Mouse (Mus musculus): Measurements from ENCODE around the gene Ppil6. TPM values are rescaled to one million over a fixed set of nuclear protein-coding genes. Genes with fewer than 3 reads are reported as not detected.
A peak's percentile ranks its signal among the peaks of the same experiment; 100 is the strongest.

The Ppil6 gene
- polyA plus RNA-seq, 1 experiment from 2014 or later = 1.8 TPM

GRCm38 (mm10) chr10:41472962-41473481, 17.2 kb upstream of the Ppil6 start:
- Histone ChIP-seq H3K27ac (replicated peaks in 1 of 2; ENCODE audit: control insufficient read depth in 1 of 2, insufficient read depth in 1 of 2, low read depth in 2 of 2, low read length in 2 of 2) (peak overlapping the region; percentile 66 to 95; a peak in 3 of 4 replicates), H3K4me3 (ENCODE audit: control insufficient read depth in 1 of 2, insufficient read depth in 1 of 2, low read depth in 1 of 2, low read length in 2 of 2) (no peak overlapping the region), H3K36me3 (ENCODE audit: control insufficient read depth, insufficient read depth, low read length) (peaks cover 3% of the 10 kb centered on the region; the same call in 1 of the 2 replicates), H3K27me3 (ENCODE audit: control insufficient read depth, insufficient read depth, low read length) (no peaks in the 10 kb centered on the region), H3K9ac (ENCODE audit: low read length) (no peak overlapping the region), H3K9me3 (ENCODE audit: control insufficient read depth, low read length) (no peaks in the 10 kb centered on the region), H3K4me2 (ENCODE audit: low read length) (no peak overlapping the region), H3K4me1 (ENCODE audit: control insufficient read depth in 2 of 2, insufficient read depth in 2 of 2, low read length in 2 of 2) (peaks cover 26 to 48% of the 10 kb centered on the region in 2 experiments)
- WGBS = 75% methylated on average over 5 of the region's 5 CpGs
- ATAC-seq (ENCODE audit: insufficient number of reproducible peaks, insufficient read depth, low FRiP score, low read depth) = no peak

- 20% methylated on average over 6 of the region's 6 CpGs for WGBS
- Histone ChIP-seq H3K27me3 (ENCODE audit: control insufficient read depth, insufficient read depth, low read length) (no peaks in the 10 kb centered on the region), H3K4me1 (ENCODE audit: control insufficient read depth in 2 of 2, insufficient read depth in 2 of 2, low read length in 2 of 2) (peaks cover 27 to 51% of the 10 kb centered on the region in 2 experiments), H3K4me2 (ENCODE audit: low read length) (no peak overlapping the region), H3K36me3 (ENCODE audit: control insufficient read depth, insufficient read depth, low read length) (peaks cover 10% of the 10 kb centered on the region), H3K4me3 (ENCODE audit: control insufficient read depth in 1 of 2, insufficient read depth in 1 of 2, low read depth in 1 of 2, low read length in 2 of 2) (no peak overlapping the region), H3K9me3 (ENCODE audit: control insufficient read depth, low read length) (no peaks in the 10 kb centered on the region), H3K9ac (ENCODE audit: low read length) (no peak overlapping the region), H3K27ac (replicated peaks in 1 of 2; ENCODE audit: control insufficient read depth in 1 of 2, insufficient read depth in 1 of 2, low read depth in 2 of 2, low read length in 2 of 2) (peak overlapping the region; percentile 84 to 95)
- peak; percentile 12; the same call in 1 of the 2 replicates for ATAC-seq (ENCODE audit: insufficient number of reproducible peaks, insufficient read depth, low FRiP score, low read depth)
Measured at GRCm38 (mm10) chr10:41473782-41474468, 16.3 kb upstream of the Ppil6 start.

GRCm38 (mm10) chr10:41474981-41475391, 15.3 kb upstream of the Ppil6 start:
- Histone ChIP-seq H3K4me2 (ENCODE audit: low read length) (peak overlapping the region; percentile 95), H3K27me3 (ENCODE audit: control insufficient read depth, insufficient read depth, low read length) (no peaks in the 10 kb centered on the region), H3K27ac (replicated peaks in 1 of 2; ENCODE audit: control insufficient read depth in 1 of 2, insufficient read depth in 1 of 2, low read depth in 2 of 2, low read length in 2 of 2) (peak overlapping the region; percentile 63 to 95), H3K9ac (ENCODE audit: low read length) (peak overlapping the region; percentile 56), H3K9me3 (ENCODE audit: control insufficient read depth, low read length) (no peaks in the 10 kb centered on the region), H3K4me1 (ENCODE audit: control insufficient read depth in 2 of 2, insufficient read depth in 2 of 2, low read length in 2 of 2) (peaks cover 27 to 51% of the 10 kb centered on the region in 2 experiments), H3K36me3 (ENCODE audit: control insufficient read depth, insufficient read depth, low read length) (peaks cover 21% of the 10 kb centered on the region), H3K4me3 (ENCODE audit: control insufficient read depth in 1 of 2, insufficient read depth in 1 of 2, low read depth in 1 of 2, low read length in 2 of 2) (no peak overlapping the region)
- ATAC-seq (ENCODE audit: insufficient number of reproducible peaks, insufficient read depth, low FRiP score, low read depth) = no peak
- 54% methylated on average over 1 of the region's 1 CpGs for WGBS

GRCm38 (mm10) chr10:41476171-41477017, 13.8 kb upstream of the Ppil6 start, which contains the start of gene Mical1:
Mical1 (plus strand) TSS chr10:41476314.
- peak within 1 kb of the TSS; percentile 95 for H3K4me2 ChIP-seq (ENCODE audit: low read length)
- peak within 1 kb of the TSS; percentile 62 to 77 for H3K4me3 ChIP-seq (ENCODE audit: control insufficient read depth in 1 of 2, insufficient read depth in 1 of 2, low read depth in 1 of 2, low read length in 2 of 2)
- ATAC-seq (ENCODE audit: insufficient number of reproducible peaks, insufficient read depth, low FRiP score, low read depth) = peak; percentile 78
- peaks cover 33% of the 10 kb centered on the region for H3K36me3 ChIP-seq (ENCODE audit: control insufficient read depth, insufficient read depth, low read length)
- peaks cover 35 to 58% of the 10 kb centered on the region in 2 experiments for H3K4me1 ChIP-seq (ENCODE audit: control insufficient read depth in 2 of 2, insufficient read depth in 2 of 2, low read length in 2 of 2)
- peak within 1 kb of the TSS; percentile 76 to 95 for H3K27ac ChIP-seq (replicated peaks in 1 of 2; ENCODE audit: control insufficient read depth in 1 of 2, insufficient read depth in 1 of 2, low read depth in 2 of 2, low read length in 2 of 2)
- H3K9me3 ChIP-seq (ENCODE audit: control insufficient read depth, low read length) = no peaks in the 10 kb centered on the region
- peak within 1 kb of the TSS; percentile 88 for H3K9ac ChIP-seq (ENCODE audit: low read length)
- no peaks in the 10 kb centered on the region for H3K27me3 ChIP-seq (ENCODE audit: control insufficient read depth, insufficient read depth, low read length)
- 0% methylated on average over 35 of the region's 35 CpGs for WGBS

DNA sequence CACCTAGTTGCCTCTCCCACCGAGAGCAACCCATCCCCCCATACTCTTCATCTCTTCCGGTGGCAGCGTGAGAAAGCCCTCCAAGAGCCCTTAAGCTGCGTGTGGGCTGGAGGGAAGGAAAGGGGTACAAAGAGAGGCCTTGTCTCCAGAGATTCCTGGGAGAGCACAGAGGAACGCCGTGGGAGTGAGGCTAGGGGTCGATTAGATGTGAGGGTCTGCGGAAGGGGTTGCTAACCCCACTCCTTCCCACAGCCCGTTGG, 13.3 kb upstream of the Ppil6 start:
- Histone ChIP-seq H3K4me2 (ENCODE audit: low read length) (peak overlapping the region; percentile 95), H3K36me3 (ENCODE audit: control insufficient read depth, insufficient read depth, low read length) (peaks cover 38% of the 10 kb centered on the region), H3K27me3 (ENCODE audit: control insufficient read depth, insufficient read depth, low read length) (no peaks in the 10 kb centered on the region), H3K4me3 (ENCODE audit: control insufficient read depth in 1 of 2, insufficient read depth in 1 of 2, low read depth in 1 of 2, low read length in 2 of 2) (peak overlapping the region; percentile 62 to 77), H3K9me3 (ENCODE audit: control insufficient read depth, low read length) (no peaks in the 10 kb centered on the region), H3K9ac (ENCODE audit: low read length) (peak overlapping the region; percentile 88), H3K4me1 (ENCODE audit: control insufficient read depth in 2 of 2, insufficient read depth in 2 of 2, low read length in 2 of 2) (peaks cover 37 to 62% of the 10 kb centered on the region in 2 experiments), H3K27ac (replicated peaks in 1 of 2; ENCODE audit: control insufficient read depth in 1 of 2, insufficient read depth in 1 of 2, low read depth in 2 of 2, low read length in 2 of 2) (peak overlapping the region; percentile 76 to 95)
- no peak for ATAC-seq (ENCODE audit: insufficient number of reproducible peaks, insufficient read depth, low FRiP score, low read depth)
- WGBS = 0% methylated on average over 9 of the region's 9 CpGs

GRCm38 (mm10) chr10:41477278-41478181, 12.7 kb upstream of the Ppil6 start:
- Histone ChIP-seq H3K4me2 (ENCODE audit: low read length) (peak overlapping the region; percentile 95), H3K36me3 (ENCODE audit: control insufficient read depth, insufficient read depth, low read length) (peaks cover 44% of the 10 kb centered on the region), H3K27ac (replicated peaks in 1 of 2; ENCODE audit: control insufficient read depth in 1 of 2, insufficient read depth in 1 of 2, low read depth in 2 of 2, low read length in 2 of 2) (peak overlapping the region; percentile 76 to 95), H3K9me3 (ENCODE audit: control insufficient read depth, low read length) (no peaks in the 10 kb centered on the region), H3K4me1 (ENCODE audit: control insufficient read depth in 2 of 2, insufficient read depth in 2 of 2, low read length in 2 of 2) (peaks cover 37 to 60% of the 10 kb centered on the region in 2 experiments), H3K9ac (ENCODE audit: low read length) (peak overlapping the region; percentile 88), H3K4me3 (ENCODE audit: control insufficient read depth in 1 of 2, insufficient read depth in 1 of 2, low read depth in 1 of 2, low read length in 2 of 2) (peak overlapping the region; percentile 62 to 77), H3K27me3 (ENCODE audit: control insufficient read depth, insufficient read depth, low read length) (no peaks in the 10 kb centered on the region)
- peak; percentile 60 for ATAC-seq (ENCODE audit: insufficient number of reproducible peaks, insufficient read depth, low FRiP score, low read depth)
- WGBS = 4% methylated on average over 20 of the region's 20 CpGs

GRCm38 (mm10) chr10:41479961-41480360, 10.3 kb upstream of the Ppil6 start:
- Histone ChIP-seq H3K4me2 (ENCODE audit: low read length) (no peak overlapping the region), H3K9me3 (ENCODE audit: control insufficient read depth, low read length) (no peaks in the 10 kb centered on the region), H3K36me3 (ENCODE audit: control insufficient read depth, insufficient read depth, low read length) (peaks cover 68% of the 10 kb centered on the region), H3K4me1 (ENCODE audit: control insufficient read depth in 2 of 2, insufficient read depth in 2 of 2, low read length in 2 of 2) (peaks cover 27 to 36% of the 10 kb centered on the region in 2 experiments), H3K27me3 (ENCODE audit: control insufficient read depth, insufficient read depth, low read length) (no peaks in the 10 kb centered on the region), H3K4me3 (ENCODE audit: control insufficient read depth in 1 of 2, insufficient read depth in 1 of 2, low read depth in 1 of 2, low read length in 2 of 2) (no peak overlapping the region), H3K9ac (ENCODE audit: low read length) (no peak overlapping the region), H3K27ac (replicated peaks in 1 of 2; ENCODE audit: control insufficient read depth in 1 of 2, insufficient read depth in 1 of 2, low read depth in 2 of 2, low read length in 2 of 2) (no peak overlapping the region)
- no peak for ATAC-seq (ENCODE audit: insufficient number of reproducible peaks, insufficient read depth, low FRiP score, low read depth)
- 86% methylated on average over 3 of the region's 3 CpGs for WGBS
